Mouse (Mus musculus): ENCODE measurements at regions not wholly inside any gene's neighbourhood (a gene's known extent, or its start where the extent isn't known, plus 50 kb on each side); places are given as distances from the start of the nearest gene placed in this dataset.

DNA sequence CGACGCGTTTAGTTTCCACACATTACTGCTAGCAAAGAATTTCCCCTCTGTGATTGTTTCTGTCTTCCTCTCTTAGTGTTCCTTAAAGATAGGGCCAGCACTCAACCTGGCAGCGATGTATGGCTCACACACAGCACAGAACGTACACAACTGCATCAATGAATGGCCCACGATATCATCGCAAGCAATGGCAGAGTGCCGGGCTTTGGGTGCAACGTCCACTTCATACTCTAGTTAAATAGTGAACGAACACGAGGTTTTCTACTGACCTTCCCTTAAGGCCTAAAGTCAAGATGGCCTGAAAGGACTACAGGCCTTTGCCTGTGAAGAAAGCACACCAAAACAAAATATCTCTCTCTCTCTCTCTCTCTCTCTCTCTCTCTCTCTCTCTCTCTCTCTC is 51.4 kb upstream of the Mpp6 start:
- no peak for DNase-seq (ENCODE audit: low read depth, low spot score)

- DNase-seq (ENCODE audit: low read depth, low spot score): no peak
Measured at GRCm38 (mm10) chr6:50059917-50060316, 50.1 kb upstream of the Mpp6 start.
